Comparison of ENCODE assay signal across 33 mouse cellular contexts in genomic region chr6:113693377-113693776, GRCm38 (mm10). TPM values are rescaled to one million over a fixed set of nuclear protein-coding genes. Genes with fewer than 3 reads are reported as not detected.
DNase-seq lines count a peak whose midpoint lies in the region; ATAC-seq and TF ChIP-seq lines count a peak whose summit lies in the region.
"Had no signal": no experiment of that assay in that cellular context is flagged by ENCODE, and none has a peak within 500 bp of the region (broad histone marks: within the 10 kb centered on the region; RNA-seq: fewer than 3 reads in every experiment).

No protein-coding gene starts in this region.

- no peak for ATAC-seq in heart, embryonic 12.5 days (ENCODE audit: insufficient number of reproducible peaks, low FRiP score)
- no peak for ATAC-seq in liver, embryonic 12.5 days
- no peak for ATAC-seq in liver, postnatal 0 days
- ATAC-seq: intestine, postnatal 0 days; midbrain, embryonic 13.5 days; Patski had no signal

- TF ChIP-seq CTCF in heart, adult 2 months (IDR thresholded peaks at IDR 0.05) = no peak
- no peak for TF ChIP-seq CTCF in liver, postnatal 0 days (IDR thresholded peaks at IDR 0.05; ENCODE audit: low read depth)

- peaks cover 54% of the 10 kb centered on the region for H3K4me1 ChIP-seq in heart, embryonic 12.5 days (replicated peaks)
- H3K4me1 ChIP-seq in heart, adult 2 months (ENCODE audit: control insufficient read depth, insufficient read depth, low read length) = peaks cover 13% of the 10 kb centered on the region
- peaks cover 85% of the 10 kb centered on the region for H3K4me1 ChIP-seq in liver, embryonic 12.5 days
- peaks cover 51% of the 10 kb centered on the region for H3K4me1 ChIP-seq in liver, postnatal 0 days (ENCODE audit: insufficient read depth)

- no peak overlapping the region for H3K9ac ChIP-seq in heart, embryonic 12.5 days
- H3K9ac ChIP-seq in heart, adult 2 months (ENCODE audit: low read depth, low read length) = no peak overlapping the region
- peak overlapping the region; percentile 56; the same call in 1 of the 2 replicates for H3K9ac ChIP-seq in liver, embryonic 12.5 days
- no peak overlapping the region for H3K9ac ChIP-seq in liver, postnatal 0 days (replicated peaks)
- H3K9ac ChIP-seq: embryonic facial prominence, embryonic 13.5 days; forebrain, embryonic 12.5 days; hindbrain, embryonic 14.5 days; kidney, embryonic 15.5 days; midbrain, embryonic 13.5 days; neural tube, embryonic 13.5 days had no signal

- intact Hi-C loops in heart, adult 2 months (cut with DNase I) = no loop called here

- H3K27me3 ChIP-seq in heart, embryonic 12.5 days (replicated peaks) = no peaks in the 10 kb centered on the region
- H3K27me3 ChIP-seq in heart, adult 2 months (ENCODE audit: control insufficient read depth, insufficient read depth, low read length) = no peaks in the 10 kb centered on the region
- no peaks in the 10 kb centered on the region for H3K27me3 ChIP-seq in liver, embryonic 12.5 days (replicated peaks)
- H3K27me3 ChIP-seq in liver, postnatal 0 days (ENCODE audit: insufficient read depth, low read length) = no peaks in the 10 kb centered on the region
- H3K27me3 ChIP-seq: embryonic facial prominence, embryonic 13.5 days; forebrain, embryonic 12.5 days; kidney, embryonic 15.5 days; midbrain, embryonic 13.5 days; neural tube, embryonic 13.5 days; Patski had no signal

- H3K27ac ChIP-seq in heart, embryonic 12.5 days (ENCODE audit: poor library complexity, severe bottlenecking) = no peak overlapping the region
- H3K27ac ChIP-seq in heart, adult 2 months = no peak overlapping the region
- peak overlapping the region; percentile 68 for H3K27ac ChIP-seq in liver, embryonic 12.5 days
- H3K27ac ChIP-seq in liver, postnatal 0 days (ENCODE audit: low read depth) = no peak overlapping the region
- H3K27ac ChIP-seq: embryonic facial prominence, embryonic 13.5 days; forebrain, embryonic 12.5 days; hindbrain, embryonic 14.5 days; kidney, embryonic 15.5 days; midbrain, embryonic 13.5 days; neural tube, embryonic 13.5 days; stomach, postnatal 0 days had no signal

- H3K4me2 ChIP-seq in heart, embryonic 12.5 days = peak overlapping the region; percentile 13
- H3K4me2 ChIP-seq in liver, embryonic 12.5 days = peak overlapping the region; percentile 79
- peak overlapping the region; percentile 61 for H3K4me2 ChIP-seq in liver, postnatal 0 days (ENCODE audit: low read depth, low read length)
- H3K4me2 ChIP-seq: embryonic facial prominence, embryonic 13.5 days; forebrain, embryonic 12.5 days; hindbrain, embryonic 14.5 days; kidney, embryonic 15.5 days; midbrain, embryonic 13.5 days; neural tube, embryonic 13.5 days had no signal

- no peak overlapping the region for H3K4me3 ChIP-seq in heart, embryonic 12.5 days
- no peak overlapping the region for H3K4me3 ChIP-seq in heart, adult 2 months
- peak overlapping the region; percentile 63 for H3K4me3 ChIP-seq in liver, embryonic 12.5 days
- no peak overlapping the region for H3K4me3 ChIP-seq in liver, postnatal 0 days (ENCODE audit: low read depth, low read length)
- H3K4me3 ChIP-seq: embryonic facial prominence, embryonic 13.5 days; forebrain, embryonic 12.5 days; kidney, embryonic 15.5 days; midbrain, embryonic 13.5 days; neural tube, embryonic 13.5 days had no signal

- H3K79me2 ChIP-seq in heart, adult 2 months (replicated peaks; ENCODE audit: control insufficient read depth, insufficient read depth, low read length) = peaks cover 5% of the 10 kb centered on the region

- no peaks in the 10 kb centered on the region for H3K9me3 ChIP-seq in heart, embryonic 12.5 days (replicated peaks)
- no peaks in the 10 kb centered on the region for H3K9me3 ChIP-seq in liver, embryonic 12.5 days (replicated peaks)
- H3K9me3 ChIP-seq in liver, postnatal 0 days (ENCODE audit: low read length) = no peaks in the 10 kb centered on the region
- H3K9me3 ChIP-seq: embryonic facial prominence, embryonic 13.5 days; forebrain, embryonic 12.5 days; kidney, embryonic 15.5 days; midbrain, embryonic 13.5 days; neural tube, embryonic 13.5 days had no signal

- no peak for TF ChIP-seq EP300 in heart, adult 2 months (IDR thresholded peaks at IDR 0.05; ENCODE audit: insufficient read depth, low read depth, low read length)
- TF ChIP-seq EP300 in liver, postnatal 0 days (IDR thresholded peaks at IDR 0.05; ENCODE audit: low read depth) = no peak

- DNase-seq in heart, adult 2 months = no peak
- DNase-seq in NIH3T3 (ENCODE audit: low read depth) = peak; percentile 70
- no peak for DNase-seq in liver, postnatal 0 days
- DNase-seq in lung, postnatal 10 days = no peak
- no peak for DNase-seq in kidney, adult 11 months
- DNase-seq: cerebellum, adult 18-20 months; cerebellum, postnatal 10 days; gastrocnemius, postnatal 14 days; heart, adult 11 months; lung, postnatal 4 days; right cerebral cortex, postnatal 4 days; thymus, adult 18-20 months; thymus, postnatal 36 days had no signal

- H3K36me3 ChIP-seq in heart, embryonic 12.5 days = peaks cover 13% of the 10 kb centered on the region
- H3K36me3 ChIP-seq in heart, adult 2 months (ENCODE audit: control insufficient read depth, insufficient read depth, low read length) = peaks cover 6% of the 10 kb centered on the region
- peaks cover 33% of the 10 kb centered on the region for H3K36me3 ChIP-seq in liver, embryonic 12.5 days
- peaks cover 11% of the 10 kb centered on the region; the same call in 1 of the 2 replicates for H3K36me3 ChIP-seq in liver, postnatal 0 days (replicated peaks; ENCODE audit: insufficient read depth, low read length)
- H3K36me3 ChIP-seq: embryonic facial prominence, embryonic 13.5 days; forebrain, embryonic 12.5 days; midbrain, embryonic 13.5 days; neural tube, embryonic 13.5 days had no signal

- WGBS in heart, embryonic 12.5 days = 65% methylated on average over 5 of the region's 5 CpGs
- WGBS in heart, adult 2 months = 74% methylated on average over 5 of the region's 5 CpGs
- 65% methylated on average over 5 of the region's 5 CpGs for WGBS in liver, embryonic 12.5 days (ENCODE audit: insufficient replicate concordance)
- WGBS in liver, postnatal 0 days (ENCODE audit: insufficient replicate concordance) = 56% methylated on average over 5 of the region's 5 CpGs

- TF ChIP-seq POLR2A in heart, adult 2 months (IDR thresholded peaks at IDR 0.05; ENCODE audit: insufficient read depth, low read depth, low read length) = no peak

RNA-seq across cellular contexts. Expression of gene Tatdn2, which starts 3.5 kb away (rescaled TPM):
- 0.87 and 1.1 TPM in 2 replicates for polyA plus RNA-seq in heart, embryonic 12.5 days (2016; fragmentation: Nextera tagmentation; extraction: Ambion mirVana)
- 10 to 100 TPM; 66.7 to 71.9 TPM for total RNA-seq in heart, adult 2 months (2021)
- 17.3 and 36.1 TPM in 2 replicates for polyA plus RNA-seq in heart, adult 2 months (2012; rRNA removed)
- 1.3 TPM in 2 replicates for polyA plus RNA-seq in liver, embryonic 12.5 days (2016; fragmentation: Nextera tagmentation; extraction: Ambion mirVana)
- 0.62 and 0.83 TPM in 2 replicates for polyA plus RNA-seq in liver, postnatal 0 days (2015; fragmentation: Nextera tagmentation; extraction: Ambion mirVana)

RNA-seq across cellular contexts. Expression of gene Ghrl, which starts 26.3 kb away (rescaled TPM):
- polyA plus RNA-seq in heart, embryonic 12.5 days (2016; fragmentation: Nextera tagmentation; extraction: Ambion mirVana) = 0.46 TPM in 1 of 2 replicates, not detected in the other
- not detected for total RNA-seq in heart, adult 2 months (2021)
- 0.76 and 1.1 TPM in 2 replicates for polyA plus RNA-seq in heart, adult 2 months (2012; rRNA removed)
- not detected in 2 replicates for polyA plus RNA-seq in liver, embryonic 12.5 days (2016; fragmentation: Nextera tagmentation; extraction: Ambion mirVana)
- polyA plus RNA-seq in liver, postnatal 0 days (2015; fragmentation: Nextera tagmentation; extraction: Ambion mirVana) = 0.70 TPM in 1 of 2 replicates, not detected in the other
- total RNA-seq: adrenal gland, postnatal 14 days; common myeloid progenitor, adult 5-6 weeks; hematopoietic stem cell, adult 5-6 weeks; layer of hippocampus, adult 18-20 months; liver, adult 2 months; megakaryocyte-erythroid progenitor cell, adult 5-6 weeks had no signal
- polyA plus RNA-seq: heart, postnatal 0 days; liver, adult 2 months; lung, embryonic 16.5 days; spleen, adult 2 months had no signal

RNA-seq across cellular contexts. Expression of gene Sec13, which starts 47.2 kb away (rescaled TPM):
- 208 and 211 TPM in 2 replicates for polyA plus RNA-seq in heart, embryonic 12.5 days (2016; fragmentation: Nextera tagmentation; extraction: Ambion mirVana)
- 10 to 100 TPM; 66.8 to 68.8 TPM for total RNA-seq in heart, adult 2 months (2021)
- 84.4 and 106 TPM in 2 replicates for polyA plus RNA-seq in heart, adult 2 months (2012; rRNA removed)
- 155 and 159 TPM in 2 replicates for polyA plus RNA-seq in liver, embryonic 12.5 days (2016; fragmentation: Nextera tagmentation; extraction: Ambion mirVana)
- polyA plus RNA-seq in liver, postnatal 0 days (2015; fragmentation: Nextera tagmentation; extraction: Ambion mirVana) = 102 and 110 TPM in 2 replicates

RNA-seq across cellular contexts. Expression of gene Irak2, which starts 55.1 kb away (rescaled TPM):
- polyA plus RNA-seq in heart, embryonic 12.5 days (2016; fragmentation: Nextera tagmentation; extraction: Ambion mirVana) = 7.0 and 7.9 TPM in 2 replicates
- total RNA-seq in heart, adult 2 months (2021) = 10 to 100 TPM; 10.4 to 13.6 TPM
- polyA plus RNA-seq in heart, adult 2 months (2012; rRNA removed) = 12.5 and 12.9 TPM in 2 replicates
- 17.2 and 17.9 TPM in 2 replicates for polyA plus RNA-seq in liver, embryonic 12.5 days (2016; fragmentation: Nextera tagmentation; extraction: Ambion mirVana)
- 9.2 and 10.8 TPM in 2 replicates for polyA plus RNA-seq in liver, postnatal 0 days (2015; fragmentation: Nextera tagmentation; extraction: Ambion mirVana)

Comparison
In these comparisons a context has a peak if more than half of its experiments do, and no peak if none do; other contexts are left out.
1. H3K4me2 ChIP-seq: peak in every context shown above with its lines; median percentile 79 in liver, embryonic 12.5 days; 61 in liver, postnatal 0 days; 13 in heart, embryonic 12.5 days.